Mouse (Mus musculus): ENCODE measurements around the gene Abhd4.

The Abhd4 gene

DNA sequence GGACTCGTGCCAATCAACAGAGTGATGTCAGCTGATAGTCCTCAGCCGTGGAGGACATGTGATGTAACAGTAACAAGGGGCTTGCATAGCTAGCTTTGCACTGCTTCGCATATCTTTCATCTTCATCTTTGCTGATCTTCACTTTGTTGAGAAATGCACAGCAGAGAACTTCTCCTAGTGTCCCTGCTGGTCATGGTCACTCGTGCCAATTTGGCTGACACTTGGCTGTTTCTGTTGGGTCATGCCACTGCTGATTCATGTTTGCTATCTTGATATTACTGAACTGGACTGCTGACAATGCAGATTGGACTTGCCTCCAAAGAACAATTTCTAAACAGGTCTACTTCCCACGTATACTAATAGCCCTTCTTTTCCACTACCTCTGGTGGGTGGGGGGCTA, 46.1 kb downstream of the Abhd4 start:
- peak in 1 of 2 experiments; percentile 1 for DNase-seq

DNA sequence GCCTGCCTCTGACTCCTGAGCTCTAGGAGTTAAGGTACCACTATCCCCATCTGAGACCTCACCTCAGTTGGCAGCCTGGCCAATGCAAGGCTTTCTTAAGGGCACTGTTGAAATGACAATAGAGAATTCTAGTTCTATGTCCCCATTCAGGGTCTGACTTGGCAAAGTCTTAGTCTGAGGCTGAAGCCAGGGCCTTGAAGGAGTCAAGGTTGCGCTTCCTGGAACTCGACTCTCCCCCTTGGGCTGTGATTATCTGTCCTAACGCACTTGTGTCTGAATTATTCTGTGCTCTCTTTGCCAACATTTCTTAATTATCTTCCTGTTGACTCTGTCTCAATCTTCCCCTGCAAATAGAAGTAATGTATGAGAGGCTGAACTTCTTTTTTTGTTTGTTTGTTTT, 46.7 kb downstream of the Abhd4 start:
- DNase-seq: no peak

- DNase-seq: peak in 1 of 2 experiments; percentile 6
Measured at GRCm38 (mm10) chr14:54311763-54312162, 57.8 kb downstream of the Abhd4 start.
